Mouse (Mus musculus) lung, embryonic 14.5 days (tissue): ENCODE results near the gene Serinc3. TPM values are rescaled to one million over a fixed set of nuclear protein-coding genes. Genes with fewer than 3 reads are reported as not detected.
A peak's percentile ranks its signal among the peaks of the same experiment; 100 is the strongest.

Experiments used
- ATAC-seq: fragments of 200-750 bp; cut with Nextera tagmentation; 2 replicates; pipeline ENCODE4 v1.8.0; 2017; ENCODE audit warnings: mild to moderate bottlenecking, moderate TSS enrichment, moderate library complexity; ENCODE audit not compliant: insufficient read depth
- DNase-seq: peaks from one replicate; pipeline ENCODE4 v3.0.0-alpha.2; 2015
- H3K27ac ChIP-seq: fragments of 300-500 bp; sonication (generic); 2 replicates; pipeline ENCODE4 v1.5.1; 2014; ENCODE audit warnings: low read depth, mild to moderate bottlenecking, moderate library complexity
- H3K27me3 ChIP-seq: fragments of 300-500 bp; sonication (generic); 2 replicates; pipeline ENCODE4 v1.6.1; 2014; ENCODE audit warnings: low read length, control low read depth; ENCODE audit not compliant: insufficient read depth
- H3K36me3 ChIP-seq: fragments of 300-500 bp; sonication (generic); 2 replicates; pipeline ENCODE4 v1.6.1; 2014; ENCODE audit warnings: control low read depth; ENCODE audit not compliant: insufficient read depth
- H3K4me1 ChIP-seq: fragments of 300-500 bp; sonication (generic); 2 replicates; pipeline ENCODE4 v1.6.1; 2014; ENCODE audit warnings: antibody characterized with exemption, control low read depth; ENCODE audit not compliant: insufficient read depth
- H3K4me2 ChIP-seq: fragments of 300-500 bp; sonication (generic); 2 replicates; pipeline ENCODE4 v1.6.1; 2014; ENCODE audit warnings: mild to moderate bottlenecking
- H3K4me3 ChIP-seq: fragments of 300-500 bp; sonication (generic); 2 replicates; pipeline ENCODE4 v1.5.1; 2014; ENCODE audit warnings: low read depth, low read length
- H3K9ac ChIP-seq: fragments of 300-500 bp; sonication (generic); 2 replicates; pipeline ENCODE4 v1.6.1; 2014
- H3K9me3 ChIP-seq: fragments of 300-500 bp; sonication (generic); 2 replicates; pipeline ENCODE4 v1.6.1; 2016; ENCODE audit warnings: low read depth, low read length, control low read depth
- CTCF ChIP-seq: IDR thresholded peaks from 2 replicates; pipeline ENCODE4 v1.5.1; 2016; ENCODE audit warnings: antibody characterized with exemption, low read depth
- WGBS: fragments of 180-500 bp; shearing (Covaris S2); extraction: QIAGEN DNeasy Blood & Tissue Kit; methylation state at CpG from one replicate; pipeline ENCODE4 v1.1.7; 2014; 5-methylcytosine and 5-hydroxymethylcytosine counted together
- polyA plus RNA-seq: library from polyadenylated mRNA; unstranded; fragments of >200 nt; fragmentation: Nextera tagmentation; extraction: Ambion mirVana; gene quantifications from 2 replicates; pipeline ENCODE4 v1.2.1, GENCODE M21; 2014

Gene Serinc3
- polyA plus RNA-seq, 1 experiment from 2014 or later = 56.2 TPM

DNA sequence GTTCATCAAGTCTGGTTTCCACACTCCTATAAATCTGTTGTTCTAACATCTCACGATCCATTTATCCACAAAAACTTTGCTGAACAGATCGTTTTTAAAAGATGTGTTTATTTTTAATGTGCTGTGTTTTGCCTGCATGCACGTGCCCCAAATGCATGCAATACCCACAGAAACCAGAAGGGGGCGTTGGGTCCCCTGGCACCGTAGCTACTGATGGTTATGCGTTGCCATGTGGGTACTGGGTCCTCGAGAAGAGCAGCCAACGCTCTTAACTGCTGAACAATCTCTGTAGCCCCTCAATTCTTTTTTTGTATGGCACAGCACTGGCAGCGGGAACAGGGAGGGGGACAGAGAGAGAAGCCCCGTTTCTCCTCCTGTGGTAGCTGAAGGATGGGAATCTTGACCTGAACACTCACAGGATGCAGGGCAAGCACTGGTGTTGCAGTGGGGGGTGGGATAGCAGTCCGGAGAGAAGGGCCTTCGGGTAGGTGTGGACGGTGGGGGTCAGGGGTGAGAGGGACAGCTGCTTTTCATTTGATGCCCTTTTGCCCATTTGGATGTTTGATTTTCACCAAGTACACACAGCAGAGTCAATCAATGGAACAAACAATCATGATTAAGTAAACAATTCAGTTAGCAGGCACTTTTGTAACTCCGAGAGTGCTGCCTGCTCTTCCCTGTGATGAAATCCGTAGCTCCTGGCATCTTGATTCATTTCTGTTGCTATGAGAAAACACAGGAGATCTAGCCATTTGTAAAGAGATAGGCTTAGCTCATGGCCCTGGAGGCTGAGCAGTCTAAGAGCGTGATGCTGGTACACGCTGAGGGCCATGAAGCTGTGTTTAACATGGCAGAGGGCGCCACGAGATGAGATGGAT is 58.3 kb downstream of the Serinc3 start:
- ATAC-seq (no peak), DNase-seq (peak; percentile 68)
- H3K4me1 ChIP-seq = no peaks in the 10 kb centered on the region
- no peak overlapping the region for H3K4me3 ChIP-seq
- no peak overlapping the region for H3K9ac ChIP-seq
- no peaks in the 10 kb centered on the region for H3K27me3 ChIP-seq
- H3K4me2 ChIP-seq = no peak overlapping the region
- no peaks in the 10 kb centered on the region for H3K9me3 ChIP-seq
- 34% methylated on average over 19 of the region's 19 CpGs for WGBS
- no peaks in the 10 kb centered on the region for H3K36me3 ChIP-seq
- peak; percentile 85 for TF ChIP-seq CTCF
- no peak overlapping the region for H3K27ac ChIP-seq

GRCm38 (mm10) chr2:163584088-163584426 is 60.9 kb downstream of the Serinc3 start:
- no peaks in the 10 kb centered on the region for H3K36me3 ChIP-seq
- H3K4me2 ChIP-seq = no peak overlapping the region
- no peak overlapping the region for H3K27ac ChIP-seq
- no peaks in the 10 kb centered on the region for H3K9me3 ChIP-seq
- no peak for TF ChIP-seq CTCF
- no peak overlapping the region for H3K9ac ChIP-seq
- H3K4me1 ChIP-seq = no peaks in the 10 kb centered on the region
- ATAC-seq = no peak
- 76% methylated on average over 10 of the region's 10 CpGs for WGBS
- H3K27me3 ChIP-seq = no peaks in the 10 kb centered on the region
- DNase-seq = peak; percentile 36
- no peak overlapping the region for H3K4me3 ChIP-seq

- no peak for ATAC-seq
- no peak overlapping the region for H3K9ac ChIP-seq
- 76% methylated on average over 10 of the region's 10 CpGs for WGBS
- H3K4me3 ChIP-seq = no peak overlapping the region
- H3K9me3 ChIP-seq = no peaks in the 10 kb centered on the region
- H3K27ac ChIP-seq = no peak overlapping the region
- TF ChIP-seq CTCF = no peak
- no peak overlapping the region for H3K4me2 ChIP-seq
- no peaks in the 10 kb centered on the region for H3K4me1 ChIP-seq
- no peaks in the 10 kb centered on the region for H3K27me3 ChIP-seq
- no peaks in the 10 kb centered on the region for H3K36me3 ChIP-seq
- peak; percentile 32 for DNase-seq
Measured at GRCm38 (mm10) chr2:163583226-163584087, 61.5 kb downstream of the Serinc3 start.

- Histone ChIP-seq H3K27ac (no peak overlapping the region), H3K4me2 (no peak overlapping the region), H3K9ac (no peak overlapping the region), H3K36me3 (no peaks in the 10 kb centered on the region), H3K9me3 (no peaks in the 10 kb centered on the region), H3K4me1 (no peaks in the 10 kb centered on the region), H3K27me3 (no peaks in the 10 kb centered on the region), H3K4me3 (no peak overlapping the region)
- DNase-seq (no peak), ATAC-seq (no peak)
- TF ChIP-seq CTCF = no peak
- WGBS = 71% methylated on average over 13 of the region's 13 CpGs
Measured at GRCm38 (mm10) chr2:163580069-163580945, 64.6 kb downstream of the Serinc3 start.

DNA sequence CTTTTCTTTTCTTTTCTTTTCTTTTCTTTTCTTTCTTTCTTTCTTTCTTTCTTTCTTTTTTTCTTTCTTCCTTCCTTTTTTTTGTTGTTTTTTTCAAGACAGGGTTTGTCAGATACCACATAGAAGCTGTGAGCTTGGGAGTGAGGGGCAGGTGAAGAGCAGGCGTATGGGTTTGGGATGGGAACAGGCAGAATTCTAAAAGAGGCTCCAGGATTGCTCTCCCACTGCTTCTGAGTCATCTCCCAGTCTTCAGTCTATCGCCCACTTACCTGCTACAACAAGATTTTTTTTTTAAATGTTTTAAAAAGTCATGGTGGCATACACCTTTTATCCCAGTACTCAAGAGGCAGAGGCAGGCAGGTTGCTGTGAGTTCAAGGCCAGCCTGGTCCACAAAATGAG is 66.9 kb downstream of the Serinc3 start:
- ATAC-seq (no peak), DNase-seq (no peak)
- no peak overlapping the region for H3K4me2 ChIP-seq
- H3K9ac ChIP-seq = no peak overlapping the region
- TF ChIP-seq CTCF = no peak
- H3K4me1 ChIP-seq = no peaks in the 10 kb centered on the region
- WGBS = 73% methylated on average over 2 of the region's 2 CpGs
- no peak overlapping the region for H3K4me3 ChIP-seq
- no peaks in the 10 kb centered on the region for H3K9me3 ChIP-seq
- H3K27me3 ChIP-seq = no peaks in the 10 kb centered on the region
- no peaks in the 10 kb centered on the region for H3K36me3 ChIP-seq
- no peak overlapping the region for H3K27ac ChIP-seq

GRCm38 (mm10) chr2:163575248-163575647 is 69.7 kb downstream of the Serinc3 start:
- Histone ChIP-seq H3K9me3 (no peaks in the 10 kb centered on the region), H3K27ac (no peak overlapping the region), H3K9ac (no peak overlapping the region), H3K4me1 (no peaks in the 10 kb centered on the region), H3K4me3 (no peak overlapping the region), H3K27me3 (no peaks in the 10 kb centered on the region), H3K36me3 (no peaks in the 10 kb centered on the region), H3K4me2 (no peak overlapping the region)
- ATAC-seq = no peak
- no peak for DNase-seq
- 42% methylated on average over 11 of the region's 11 CpGs for WGBS
- no peak for TF ChIP-seq CTCF
